12 mouse cellular contexts compared by ENCODE assay signal in the genomic region with DNA sequence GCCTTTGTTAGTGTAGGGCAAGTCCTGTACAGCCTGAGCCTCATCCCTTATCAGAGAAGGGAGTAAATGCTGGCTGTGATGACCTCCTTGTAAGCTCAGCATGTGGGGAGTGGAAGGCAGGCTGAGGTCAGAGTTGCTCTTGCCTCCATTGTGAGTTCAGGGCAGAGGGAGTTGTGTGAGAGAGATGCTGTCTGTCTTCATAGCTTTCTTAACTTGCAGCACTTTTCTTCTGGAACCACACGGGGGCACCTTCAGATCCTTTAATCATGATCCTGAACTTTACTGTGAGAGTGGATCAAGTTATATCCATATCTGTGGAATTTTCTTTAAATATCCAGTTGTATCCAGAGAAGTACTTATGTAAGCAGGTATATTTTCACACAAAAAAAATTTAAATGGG. TPM values are rescaled to one million over a fixed set of nuclear protein-coding genes. Genes with fewer than 3 reads are reported as not detected.
DNase-seq lines count a peak whose midpoint lies in the region; ATAC-seq and TF ChIP-seq lines count a peak whose summit lies in the region.
"Had no signal": no experiment of that assay in that cellular context is flagged by ENCODE, and none has a peak within 500 bp of the region (broad histone marks: within the 10 kb centered on the region; RNA-seq: fewer than 3 reads in every experiment).

No protein-coding gene starts in this region.

- H3K9ac ChIP-seq in intestine, embryonic 16.5 days (ENCODE audit: low read depth, low read length): no peak overlapping the region
- H3K9ac ChIP-seq: hindbrain, embryonic 15.5 days; limb, embryonic 15.5 days had no signal

- WGBS in intestine, embryonic 16.5 days: 30% methylated on average over 1 of the region's 1 CpGs

- TF ChIP-seq POLR2A in brain, embryonic 14.5 days (IDR thresholded peaks at IDR 0.05; ENCODE audit: borderline replicate concordance, extremely low read depth, insufficient read depth, insufficient read length, poor library complexity, severe bottlenecking): no peak

- no peaks in the 10 kb centered on the region for H3K9me3 ChIP-seq in megakaryocyte, embryonic 14.5 days
- H3K9me3 ChIP-seq in intestine, embryonic 16.5 days (ENCODE audit: control insufficient read depth, low read length): no peaks in the 10 kb centered on the region
- H3K9me3 ChIP-seq: hindbrain, embryonic 15.5 days; limb, embryonic 15.5 days had no signal

- ATAC-seq in megakaryocyte, adult 5-6 weeks (ENCODE audit: poor library complexity, severe bottlenecking): no peak
- no peak for ATAC-seq in intestine, embryonic 16.5 days
- ATAC-seq: activated CD4-positive, CD25-positive, alpha-beta regulatory T cell, adult 4 months had no signal

- no peaks in the 10 kb centered on the region for H3K27me3 ChIP-seq in megakaryocyte, embryonic 14.5 days (replicated peaks)
- no peaks in the 10 kb centered on the region for H3K27me3 ChIP-seq in intestine, embryonic 16.5 days (replicated peaks; ENCODE audit: control insufficient read depth, insufficient read depth, low read length)
- H3K27me3 ChIP-seq: hindbrain, embryonic 15.5 days; limb, embryonic 15.5 days had no signal

- peak; percentile 28 for DNase-seq in gastrocnemius, adult 2 months
- no peak for DNase-seq in gastrocnemius, postnatal 14 days
- peak; percentile 53 for DNase-seq in brain, embryonic 14.5 days (ENCODE audit: low read depth)
- DNase-seq in retina, postnatal 1 day: peak; percentile 59
- no peak for DNase-seq in urinary bladder, postnatal 36 days (ENCODE audit: low spot score in 2 of 2)
- DNase-seq: thymus, postnatal 25 days had no signal

- intact Hi-C loops in gastrocnemius, adult 2 months (cut with DNase I): no loop called here
- intact Hi-C loops in gastrocnemius, postnatal 14 days (cut with DNase I; ENCODE audit: low total_unique reads): loop anchor here (2.0 kb wide), 1 partner anchor 27 kb away; no protein-coding TSS in a partner anchor

- H3K27ac ChIP-seq in gastrocnemius, adult 2 months: no peak overlapping the region
- H3K27ac ChIP-seq in intestine, embryonic 16.5 days (ENCODE audit: low read length): no peak overlapping the region
- H3K27ac ChIP-seq: hindbrain, embryonic 15.5 days; limb, embryonic 15.5 days had no signal

- H3K4me1 ChIP-seq in megakaryocyte, embryonic 14.5 days: peaks cover 54% of the 10 kb centered on the region
- H3K4me1 ChIP-seq in intestine, embryonic 16.5 days (ENCODE audit: control insufficient read depth, insufficient read depth, low read length): peaks cover 3% of the 10 kb centered on the region; the same call in 1 of the 2 replicates
- H3K4me1 ChIP-seq: hindbrain, embryonic 15.5 days; limb, embryonic 15.5 days had no signal

- TF ChIP-seq CTCF in gastrocnemius, adult 2 months (IDR thresholded peaks at IDR 0.05): peak; percentile 66
- TF ChIP-seq CTCF in brain, embryonic 14.5 days (IDR thresholded peaks at IDR 0.05; ENCODE audit: borderline replicate concordance, extremely low read depth, insufficient read depth, insufficient read length): peak; percentile 35; the same call in 1 of the 2 replicates

- H3K4me2 ChIP-seq in intestine, embryonic 16.5 days (ENCODE audit: low read depth, low read length): no peak overlapping the region
- H3K4me2 ChIP-seq: hindbrain, embryonic 15.5 days; limb, embryonic 15.5 days had no signal

- no peak overlapping the region for H3K4me3 ChIP-seq in gastrocnemius, adult 2 months
- H3K4me3 ChIP-seq in megakaryocyte, embryonic 14.5 days (replicated peaks): peak overlapping the region; percentile 16
- H3K4me3 ChIP-seq in intestine, embryonic 16.5 days (ENCODE audit: low read length): no peak overlapping the region
- H3K4me3 ChIP-seq: hindbrain, embryonic 15.5 days; limb, embryonic 15.5 days had no signal

- H3K36me3 ChIP-seq in megakaryocyte, embryonic 14.5 days (replicated peaks; ENCODE audit: low read length): peaks cover 49% of the 10 kb centered on the region
- H3K36me3 ChIP-seq in intestine, embryonic 16.5 days (ENCODE audit: control insufficient read depth, insufficient read depth, low read length): peaks cover 4% of the 10 kb centered on the region; the same call in 1 of the 2 replicates

RNA-seq across cellular contexts. Expression of gene Mnt, which starts 9.3 kb away (rescaled TPM):
- 10 to 100 TPM in 1 of 2 experiments, 1 to 10 TPM in 1; 6.1 to 11.6 TPM for total RNA-seq in gastrocnemius, adult 2 months (2021)
- total RNA-seq in gastrocnemius, postnatal 14 days (2021): 1 to 10 TPM; 5.4 to 6.1 TPM
- polyA plus RNA-seq in megakaryocyte, embryonic 14.5 days (2012; ENCODE audit: insufficient read depth, low replicate concordance): 59.1 and 85.0 TPM in 2 replicates
- 14.5 and 17.0 TPM in 2 replicates for total RNA-seq in megakaryocyte, adult 5-6 weeks (2015)
- 3.8 and 6.1 TPM in 2 replicates for total RNA-seq in megakaryocyte, adult 5-6 weeks (2017)
- 21.5 and 33.4 TPM in 2 replicates for polyA plus RNA-seq in brain, embryonic 14.5 days (2012; rRNA removed)
- polyA plus RNA-seq in intestine, embryonic 16.5 days (2015; fragmentation: Nextera tagmentation; extraction: Ambion mirVana): 3.1 and 4.0 TPM in 2 replicates

RNA-seq across cellular contexts. Expression of gene Mettl16, which starts 50.8 kb away (rescaled TPM):
- 10 to 100 TPM; 11.5 to 13.6 TPM for total RNA-seq in gastrocnemius, adult 2 months (2021)
- total RNA-seq in gastrocnemius, postnatal 14 days (2021): 1 to 10 TPM; 8.5 to 9.2 TPM
- polyA plus RNA-seq in megakaryocyte, embryonic 14.5 days (2012; ENCODE audit: insufficient read depth, low replicate concordance): 0.32 and 10.4 TPM in 2 replicates
- total RNA-seq in megakaryocyte, adult 5-6 weeks (2015): 3.5 and 6.2 TPM in 2 replicates
- total RNA-seq in megakaryocyte, adult 5-6 weeks (2017): 10.2 and 12.5 TPM in 2 replicates
- 13.5 and 18.5 TPM in 2 replicates for polyA plus RNA-seq in brain, embryonic 14.5 days (2012; rRNA removed)
- polyA plus RNA-seq in intestine, embryonic 16.5 days (2015; fragmentation: Nextera tagmentation; extraction: Ambion mirVana): 36.2 and 41.4 TPM in 2 replicates

Comparison
In these comparisons a context has a peak if more than half of its experiments do, and no peak if none do; other contexts are left out.
1. DNase-seq: peak in gastrocnemius, adult 2 months (single experiment), brain, embryonic 14.5 days (single experiment) and retina, postnatal 1 day (single experiment); none in gastrocnemius, postnatal 14 days (single experiment) and urinary bladder, postnatal 36 days (0 of 2).